Mouse (Mus musculus): ENCODE results near the gene Btf3.

The Btf3 gene

GRCm38 (mm10) chr13:98316480-98317245 is at the start of gene Btf3:
Gene Btf3 (minus strand): TSS chr13:98317006.
- peak; percentile 93 for DNase-seq (ENCODE audit: low spot score)

- no peak for DNase-seq (ENCODE audit: low spot score)
Observed at GRCm38 (mm10) chr13:98365766-98366421, 49.1 kb upstream of the Btf3 start.

DNA sequence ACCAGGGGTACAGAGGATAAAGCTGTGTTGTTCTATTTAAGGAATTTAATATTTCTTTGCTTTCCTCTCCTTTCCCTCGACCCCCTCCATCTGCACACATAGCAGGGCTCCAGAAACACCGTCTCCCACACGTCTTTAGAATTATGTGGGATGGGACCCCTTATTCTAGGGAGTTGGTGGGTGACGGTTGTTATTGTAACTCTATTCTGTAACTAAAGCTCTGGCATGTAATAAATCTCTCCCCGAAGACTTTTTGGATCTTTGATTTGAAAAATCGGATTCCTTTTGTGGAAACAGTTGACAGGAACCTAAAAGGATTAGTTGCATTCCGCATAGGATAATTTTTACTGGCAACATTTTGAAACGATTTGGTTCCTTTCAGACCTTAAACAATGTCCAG is 48.3 kb upstream of the Btf3 start:
- no peak for DNase-seq (ENCODE audit: low spot score)

DNA sequence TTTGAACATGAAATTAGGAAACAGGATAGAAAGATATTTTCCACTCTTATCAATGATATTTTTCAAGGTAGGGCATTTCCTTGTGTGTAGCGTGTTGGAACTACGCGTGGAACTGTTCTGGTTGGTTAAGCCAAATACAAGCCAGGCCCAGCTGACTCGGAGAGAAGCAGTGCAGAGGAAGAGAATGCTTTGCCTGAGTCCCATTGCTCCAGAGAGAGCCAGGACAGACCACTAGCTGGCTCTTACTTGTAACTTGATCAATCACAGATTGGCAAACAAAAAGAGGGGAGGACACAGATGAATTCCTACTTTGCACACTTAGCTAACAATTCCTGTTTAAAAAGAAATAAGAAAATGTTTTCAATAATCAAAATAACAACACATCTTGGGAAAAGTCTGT is 46.2 kb upstream of the Btf3 start:
- DNase-seq (ENCODE audit: low spot score) = no peak

GRCm38 (mm10) chr13:98361161-98361560 is 44.4 kb upstream of the Btf3 start:
- DNase-seq (ENCODE audit: low spot score) = no peak

- DNase-seq (ENCODE audit: low spot score) = no peak
Observed at GRCm38 (mm10) chr13:98360391-98360790, 43.6 kb upstream of the Btf3 start.

DNA sequence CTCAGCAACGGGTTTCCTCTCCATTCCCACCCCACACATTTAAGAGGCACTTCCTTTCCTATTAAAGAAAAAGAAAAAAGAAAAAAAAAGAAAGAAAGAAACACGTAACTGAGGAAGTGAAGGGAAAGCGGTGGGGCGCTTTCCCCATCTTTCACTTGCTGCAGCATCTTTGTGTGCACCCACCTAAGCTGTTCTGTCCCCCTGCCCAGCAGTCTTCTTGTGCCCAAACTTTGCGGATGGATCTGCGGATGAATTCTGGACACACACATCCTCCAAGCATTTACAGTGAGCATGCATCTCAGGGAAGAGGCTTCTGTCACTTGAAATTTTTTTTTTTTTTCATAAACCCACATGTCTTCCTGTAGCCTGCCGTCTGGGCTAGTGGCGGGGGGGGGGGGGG is 42.5 kb upstream of the Btf3 start:
- no peak for DNase-seq (ENCODE audit: low spot score)

- no peak for DNase-seq (ENCODE audit: low spot score)
Observed at GRCm38 (mm10) chr13:98358424-98359181, 41.8 kb upstream of the Btf3 start.

DNA sequence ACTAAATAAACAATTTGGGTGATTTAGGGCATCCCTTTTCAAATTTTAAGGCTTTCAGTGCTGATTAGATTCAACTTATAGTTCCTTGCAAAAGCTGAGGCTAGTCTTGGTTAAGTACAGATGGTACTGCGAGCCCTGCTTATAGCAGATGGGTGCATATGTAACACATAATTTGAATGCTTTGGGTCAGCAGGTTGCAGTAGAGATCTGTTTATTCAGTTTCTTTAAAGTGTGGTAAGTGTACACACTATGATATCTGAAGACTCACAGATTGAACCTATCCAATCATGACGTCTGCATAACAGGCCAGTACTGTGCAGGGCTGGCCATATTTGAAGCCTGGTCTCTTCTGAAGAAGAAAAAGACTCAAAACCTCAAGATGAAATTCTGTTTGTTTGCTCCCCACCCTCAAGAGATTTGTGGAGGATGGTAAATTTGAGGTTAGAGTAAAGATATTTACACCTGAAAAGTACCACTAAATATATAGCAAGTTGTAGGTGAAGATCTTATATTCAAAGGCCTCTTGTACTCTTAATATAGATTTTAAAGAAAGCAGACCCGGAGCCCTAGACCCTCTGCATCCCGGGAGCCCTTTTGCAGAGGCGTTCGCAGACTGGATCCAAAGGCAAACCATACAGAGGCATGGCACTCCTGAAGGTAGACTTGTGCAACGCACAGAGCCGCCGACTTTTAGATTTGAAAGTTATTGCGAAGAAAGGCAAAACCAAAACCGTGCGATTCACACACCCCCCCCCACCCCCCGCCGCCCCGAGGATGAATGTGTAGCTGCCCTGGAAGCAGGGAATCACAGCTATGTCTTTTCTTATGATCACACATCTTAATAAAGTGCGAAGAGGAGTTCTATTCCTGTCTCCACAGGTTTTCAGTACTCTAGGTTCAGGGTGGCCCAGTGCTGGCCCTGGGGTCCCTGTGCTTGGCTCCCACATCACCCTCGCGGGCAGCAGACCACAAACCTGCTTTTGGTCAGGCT is 40.9 kb upstream of the Btf3 start:
- DNase-seq (ENCODE audit: low spot score) = no peak

DNA sequence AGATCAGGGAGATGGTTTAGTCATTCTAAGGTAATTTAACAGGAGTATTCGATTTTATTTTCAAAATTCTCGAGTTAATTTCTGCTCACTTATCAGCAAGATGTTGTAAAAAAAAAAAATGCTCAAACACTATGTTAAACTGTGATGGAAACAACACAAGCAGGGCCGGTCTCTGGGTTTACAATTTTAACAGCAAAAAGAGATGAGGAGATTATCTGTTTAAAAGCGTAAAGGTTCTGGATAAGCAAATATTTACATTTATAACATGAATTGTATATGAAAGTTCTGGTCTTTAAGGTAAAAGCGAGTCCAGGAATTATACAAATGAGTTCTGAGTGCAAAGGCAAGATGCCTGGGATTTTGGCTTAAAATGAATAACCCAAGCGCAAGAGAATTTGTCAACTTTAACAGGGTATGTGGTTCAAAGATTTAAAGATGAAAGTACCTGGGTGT is 40.2 kb upstream of the Btf3 start:
- DNase-seq (ENCODE audit: low spot score) = no peak

GRCm38 (mm10) chr13:98356176-98356972 is 39.6 kb upstream of the Btf3 start:
- DNase-seq (ENCODE audit: low spot score) = no peak

DNA sequence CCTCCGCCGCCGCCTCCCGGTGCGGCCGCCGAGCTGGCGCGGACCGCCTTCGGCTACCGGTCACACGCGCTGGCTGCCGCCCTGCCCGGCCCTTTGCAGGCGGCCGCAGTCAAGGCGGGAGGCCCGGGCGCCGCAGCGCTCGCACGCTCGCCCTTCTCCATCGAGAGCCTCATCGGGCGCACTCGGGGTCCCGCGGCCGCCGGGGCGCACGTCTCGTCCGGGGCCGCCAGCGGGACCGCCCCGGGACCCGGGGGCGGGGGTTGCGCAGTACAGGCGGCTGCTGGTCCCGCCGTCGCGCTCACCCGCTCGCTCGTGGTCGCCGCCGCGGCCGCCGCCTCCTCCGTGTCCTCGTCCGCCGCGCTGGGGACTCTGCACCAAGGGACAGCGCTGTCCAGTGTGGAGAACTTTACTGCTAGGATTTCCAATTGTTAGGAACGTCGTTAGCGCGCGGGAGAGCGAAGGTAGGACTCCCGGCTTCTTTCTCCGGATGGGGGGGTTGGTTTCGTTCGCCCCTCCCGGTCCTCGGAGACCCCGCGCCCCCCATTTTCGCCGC is 38.8 kb upstream of the Btf3 start:
- no peak for DNase-seq (ENCODE audit: low spot score)

- no peak for DNase-seq (ENCODE audit: low spot score)
Observed at GRCm38 (mm10) chr13:98354871-98355558, 38.2 kb upstream of the Btf3 start.

DNA sequence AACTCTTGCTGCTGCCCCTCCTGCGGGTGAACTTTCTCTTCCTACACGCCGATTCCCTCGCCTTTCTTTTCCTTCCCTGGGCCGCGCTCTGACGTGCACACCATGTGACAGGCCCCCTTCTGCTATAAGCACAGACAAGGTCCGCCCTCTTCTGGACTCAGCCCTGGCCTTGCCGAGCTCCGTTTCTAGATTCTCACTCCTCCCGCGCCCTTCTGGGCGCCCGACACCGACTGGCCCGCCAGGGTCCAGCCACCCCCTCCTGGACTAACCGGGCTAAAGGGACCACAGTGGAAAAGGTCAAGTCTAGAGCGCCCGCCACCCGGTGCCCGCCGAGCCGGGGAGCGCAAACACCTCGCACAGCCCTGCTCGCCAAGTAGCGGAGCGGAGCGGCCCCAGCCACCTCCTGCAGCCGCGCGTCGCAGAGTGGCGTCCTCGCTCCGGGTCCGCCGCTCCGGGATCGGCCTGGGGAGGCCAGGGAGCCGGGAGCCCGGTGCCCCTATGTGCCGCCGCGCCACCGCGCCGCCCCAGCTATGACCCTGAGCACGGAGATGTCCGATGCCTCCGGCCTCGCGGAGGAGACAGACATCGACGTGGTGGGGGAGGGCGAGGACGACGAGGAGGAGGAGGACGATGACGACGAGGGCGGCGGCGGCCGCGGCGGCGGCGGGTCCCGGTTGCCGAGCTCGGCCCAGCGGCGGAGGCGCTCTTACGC is 37.4 kb upstream of the Btf3 start, which contains the start of gene Foxd1:
Gene Foxd1 (plus strand): TSS at position 153 of the 712 bp plus-strand sequence.
- no peak for DNase-seq (ENCODE audit: low spot score)

- no peak for DNase-seq (ENCODE audit: low spot score)
Observed at GRCm38 (mm10) chr13:98353709-98354089, 36.9 kb upstream of the Btf3 start.

- DNase-seq (ENCODE audit: low spot score) = no peak
Observed at GRCm38 (mm10) chr13:98352381-98352975, 35.7 kb upstream of the Btf3 start.

DNA sequence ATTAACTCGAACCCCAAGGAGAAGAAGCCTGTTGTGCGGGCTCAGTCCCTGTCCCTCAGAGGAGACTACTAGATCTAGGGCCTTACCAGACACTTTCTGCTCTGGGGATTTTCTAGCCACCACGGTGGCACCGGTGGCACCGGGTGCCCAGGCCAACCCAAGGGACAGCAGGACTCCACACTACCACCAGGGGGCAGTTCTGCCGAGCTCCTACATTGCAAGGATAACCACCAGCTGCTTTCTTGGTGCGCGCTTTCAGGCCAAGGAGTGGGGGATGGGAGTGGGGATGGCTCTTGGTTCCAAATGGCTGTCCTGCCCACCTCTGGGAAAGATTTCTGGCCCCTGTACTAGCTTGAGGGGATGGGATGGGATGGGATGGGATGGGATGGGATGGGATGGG is 34.7 kb upstream of the Btf3 start:
- DNase-seq (ENCODE audit: low spot score) = no peak

DNA sequence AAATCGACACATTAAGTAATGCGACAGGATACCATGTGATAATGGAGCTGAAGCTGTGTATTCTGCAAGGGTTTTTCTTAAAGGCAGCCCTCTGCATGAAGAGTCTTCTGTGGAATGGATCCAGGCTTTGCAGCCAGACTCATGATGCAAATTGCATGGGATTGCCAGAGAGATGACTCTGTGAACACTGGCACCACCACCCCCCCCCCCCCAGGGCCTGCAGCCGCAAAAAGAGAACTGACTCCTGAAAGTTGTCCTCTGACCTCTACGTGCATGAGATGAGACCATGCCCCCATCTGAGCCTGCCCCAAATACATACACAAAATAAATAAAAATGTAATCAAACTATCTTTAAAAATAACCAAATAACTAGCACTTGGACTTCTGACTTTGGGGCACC is 32.7 kb upstream of the Btf3 start:
- DNase-seq (ENCODE audit: low spot score) = no peak

DNA sequence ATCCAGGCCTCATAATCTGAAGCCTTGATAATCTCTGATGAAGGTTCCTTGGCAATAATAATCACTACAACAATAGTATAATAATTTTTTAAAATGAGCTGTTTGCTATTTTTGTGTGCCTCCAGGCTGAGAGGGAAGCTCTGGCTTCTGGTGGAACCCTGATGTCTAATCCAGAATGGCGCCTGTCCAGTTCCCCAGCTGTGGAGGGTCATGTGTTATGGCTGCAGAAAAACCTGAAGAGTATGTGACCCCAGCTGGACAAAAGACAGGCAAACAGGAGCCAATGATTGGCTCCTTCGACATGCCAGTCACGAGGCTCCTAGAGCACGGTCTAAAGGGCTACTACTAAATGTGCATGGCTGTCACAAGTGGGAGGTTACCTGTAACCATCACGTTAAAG is 23.7 kb upstream of the Btf3 start:
- DNase-seq (ENCODE audit: low spot score) = no peak

Measured in layer of hippocampus, adult 11-12 months (tissue).